Mouse (Mus musculus) liver, embryonic 14.5 days (tissue): ENCODE measurements around the gene Slc4a2.

Source experiments
- CTCF ChIP-seq: IDR thresholded peaks from 2 replicates; pipeline ENCODE4 v1.5.1; 2016; ENCODE audit warnings: antibody characterized with exemption, low read depth, control low read depth
- EP300 ChIP-seq: IDR thresholded peaks from 2 replicates; pipeline ENCODE4 v1.6.1; 2016; ENCODE audit warnings: antibody characterized with exemption, low read depth

- TF ChIP-seq EP300 (no peak), CTCF (no peak)
These were observed 35.3 kb upstream of the Slc4a2 start for GRCm38 (mm10) chr5:24388246-24388915.
